Mouse (Mus musculus) layer of hippocampus, adult 2 months (tissue): ENCODE data around the gene Kcnh1. TPM values are rescaled to one million over a fixed set of nuclear protein-coding genes. Genes with fewer than 3 reads are reported as not detected.
A peak's percentile ranks its signal among the peaks of the same experiment; 100 is the strongest.

ENCODE experiments used
- DNase-seq, 2 experiments: peaks; one replicate each; pipeline ENCODE4 v3.0.0; 2022; ENCODE audit warnings: low spot score in 2 of 2
- H3K27ac ChIP-seq: fragments of 200-600 bp; 2 replicates; pipeline ENCODE4 v1.8.1; 2022
- H3K4me3 ChIP-seq: fragments of 200-600 bp; 2 replicates; pipeline ENCODE4 v1.8.1; 2022; ENCODE audit warnings: mild to moderate bottlenecking
- CTCF ChIP-seq: fragments of 200-600 bp; conservative IDR thresholded peaks from 2 replicates; pipeline ENCODE4 v1.8.1; 2022; ENCODE audit warnings: antibody characterized with exemption, mild to moderate bottlenecking, moderate library complexity
- total RNA-seq, 2 experiments: library from RNA; stranded (reverse); gene quantifications; 2 replicates each; pipeline ENCODE4 v1.2.3; 2021

The Kcnh1 gene
- total RNA-seq, 2 experiments from 2014 or later: 36.8 to 37.2 TPM

- no peak for DNase-seq
- TF ChIP-seq CTCF: no peak
- H3K27ac ChIP-seq: no peak overlapping the region
- no peak overlapping the region for H3K4me3 ChIP-seq
Observed at GRCm38 (mm10) chr1:192522376-192523178, 332.0 kb downstream of the Kcnh1 start.

DNA sequence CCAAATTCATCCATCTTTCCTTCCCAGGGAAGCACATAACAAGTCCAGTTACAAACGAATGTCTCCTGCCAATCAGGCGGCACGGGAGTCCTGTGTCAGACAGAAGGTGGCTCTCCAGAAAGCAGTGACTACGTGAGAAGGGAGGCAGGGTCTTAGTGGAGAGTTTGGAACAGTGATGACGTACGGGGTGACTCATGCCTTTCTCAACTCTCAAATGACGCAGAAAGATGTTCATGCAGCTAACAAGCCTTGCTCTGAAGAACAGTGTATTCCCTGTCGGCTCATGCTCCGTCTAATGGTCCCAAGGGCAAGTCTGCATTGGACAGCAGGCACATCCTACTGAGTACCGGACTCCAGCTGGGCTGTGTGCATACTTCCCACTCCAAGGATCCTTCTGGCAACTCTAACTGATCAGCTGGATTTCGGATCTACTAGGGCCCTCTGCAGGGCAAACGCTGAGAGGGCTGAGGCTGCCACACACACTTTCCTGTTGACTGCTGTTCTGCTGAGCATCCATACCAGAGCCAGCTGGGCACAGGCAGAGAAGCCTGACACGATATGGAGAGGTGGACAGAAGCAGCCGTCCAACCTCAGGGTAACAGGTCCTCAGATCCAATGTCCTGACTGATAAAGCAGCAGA lies 335.3 kb downstream of the Kcnh1 start:
- peak; percentile 8 to 14 for DNase-seq
- TF ChIP-seq CTCF: peak; percentile 59
- H3K4me3 ChIP-seq: no peak overlapping the region

DNA sequence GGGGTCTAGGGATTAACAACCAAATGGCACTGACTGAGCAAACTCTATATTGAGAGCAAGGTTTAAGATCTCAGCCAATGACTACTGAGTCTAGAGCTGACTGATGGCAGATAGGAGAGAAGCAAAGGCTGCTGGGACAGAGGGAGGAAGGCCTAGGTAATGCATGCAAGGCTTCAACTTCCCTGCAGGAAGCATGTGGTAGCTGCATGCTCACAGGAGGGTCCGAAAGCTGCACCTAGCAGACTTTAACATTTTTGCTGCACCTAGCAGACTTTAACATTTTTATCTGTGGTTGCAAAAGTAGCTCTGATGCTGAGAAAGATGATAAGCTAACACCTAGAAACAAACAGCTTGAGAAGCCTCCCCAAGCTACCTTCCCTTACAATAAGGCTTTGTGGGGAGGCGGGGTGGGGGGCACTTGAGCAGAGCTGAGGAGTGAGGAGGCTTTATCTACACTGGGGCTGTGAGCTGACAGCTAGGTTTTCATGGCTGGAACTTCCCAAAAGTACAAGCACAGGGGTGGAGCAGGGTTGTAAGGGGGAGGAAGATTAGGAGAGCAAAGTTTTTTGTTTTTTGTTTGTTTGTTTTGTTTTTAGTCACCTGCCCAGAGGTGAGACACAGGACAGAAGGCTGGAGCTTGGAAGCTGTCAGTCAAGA lies 341.0 kb downstream of the Kcnh1 start:
- no peak overlapping the region for H3K4me3 ChIP-seq
- DNase-seq: no peak

More for the DNA sequence above, 335.3 kb downstream of the Kcnh1 start:
- H3K27ac ChIP-seq: no peak overlapping the region

GRCm38 (mm10) chr1:192532212-192532611 lies 341.6 kb downstream of the Kcnh1 start:
- no peak overlapping the region for H3K4me3 ChIP-seq
- TF ChIP-seq CTCF: no peak
- no peak for DNase-seq
- H3K27ac ChIP-seq: no peak overlapping the region

More for the DNA sequence above, 341.0 kb downstream of the Kcnh1 start:
- no peak overlapping the region for H3K27ac ChIP-seq
- no peak for TF ChIP-seq CTCF

- no peak for TF ChIP-seq CTCF
Observed at GRCm38 (mm10) chr1:192533016-192533415, 342.4 kb downstream of the Kcnh1 start.

DNA sequence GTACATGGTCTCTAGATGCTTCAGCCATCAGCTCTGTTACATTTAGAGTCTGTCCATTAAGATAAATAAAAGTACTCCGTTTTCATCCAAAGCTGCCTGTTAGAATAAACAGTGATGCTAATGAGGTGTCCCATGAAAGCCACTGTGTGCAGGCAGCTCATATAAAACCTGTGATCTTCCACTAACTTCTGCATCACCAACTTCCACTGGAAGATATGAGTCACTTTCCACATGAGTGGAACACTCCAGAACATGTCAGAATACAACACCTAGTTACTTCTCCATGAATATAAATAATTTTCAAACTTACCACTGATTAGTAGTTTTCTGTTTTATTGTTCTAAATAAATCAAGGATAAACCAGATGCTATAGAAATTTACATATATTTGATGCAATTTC lies 345.9 kb downstream of the Kcnh1 start:
- DNase-seq: no peak
- no peak for TF ChIP-seq CTCF

More at GRCm38 (mm10) chr1:192533016-192533415, 342.4 kb downstream of the Kcnh1 start:
- H3K27ac ChIP-seq: no peak overlapping the region
- DNase-seq: no peak
- H3K4me3 ChIP-seq: no peak overlapping the region

GRCm38 (mm10) chr1:192537169-192537568 lies 346.6 kb downstream of the Kcnh1 start:
- Histone ChIP-seq H3K27ac (no peak overlapping the region), H3K4me3 (no peak overlapping the region)
- TF ChIP-seq CTCF: no peak

More for the DNA sequence above, 345.9 kb downstream of the Kcnh1 start:
- Histone ChIP-seq H3K4me3 (no peak overlapping the region), H3K27ac (no peak overlapping the region)

GRCm38 (mm10) chr1:192542093-192542492 lies 351.5 kb downstream of the Kcnh1 start:
- H3K27ac ChIP-seq: no peak overlapping the region

More at GRCm38 (mm10) chr1:192537169-192537568, 346.6 kb downstream of the Kcnh1 start:
- DNase-seq: no peak

DNA sequence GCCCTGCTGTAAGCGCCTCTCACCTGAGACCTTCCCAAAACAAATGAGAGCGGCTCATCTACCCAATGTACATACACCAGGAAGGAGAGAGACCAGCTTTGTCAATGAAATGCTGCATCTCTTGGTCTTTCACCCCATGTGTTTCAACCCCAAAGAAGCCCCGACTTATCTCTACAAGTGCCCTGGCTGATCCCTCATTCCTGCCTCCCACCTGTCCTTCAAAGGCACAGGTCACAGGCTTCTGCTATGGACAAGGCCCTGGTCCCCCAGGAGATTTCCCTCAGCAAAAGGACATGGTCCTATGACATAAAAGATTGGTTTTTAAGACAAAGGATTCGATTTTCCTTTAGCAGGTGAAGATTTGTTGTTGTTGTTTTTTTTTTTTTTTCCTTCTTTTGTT lies 353.1 kb downstream of the Kcnh1 start:
- DNase-seq: no peak
- H3K4me3 ChIP-seq: no peak overlapping the region
- TF ChIP-seq CTCF: no peak
- H3K27ac ChIP-seq: no peak overlapping the region

More at GRCm38 (mm10) chr1:192542093-192542492, 351.5 kb downstream of the Kcnh1 start:
- no peak for DNase-seq
- TF ChIP-seq CTCF: no peak
- H3K4me3 ChIP-seq: no peak overlapping the region

GRCm38 (mm10) chr1:192544091-192544490 lies 353.5 kb downstream of the Kcnh1 start:
- no peak overlapping the region for H3K27ac ChIP-seq
- no peak for DNase-seq
- no peak for TF ChIP-seq CTCF
- no peak overlapping the region for H3K4me3 ChIP-seq

DNA sequence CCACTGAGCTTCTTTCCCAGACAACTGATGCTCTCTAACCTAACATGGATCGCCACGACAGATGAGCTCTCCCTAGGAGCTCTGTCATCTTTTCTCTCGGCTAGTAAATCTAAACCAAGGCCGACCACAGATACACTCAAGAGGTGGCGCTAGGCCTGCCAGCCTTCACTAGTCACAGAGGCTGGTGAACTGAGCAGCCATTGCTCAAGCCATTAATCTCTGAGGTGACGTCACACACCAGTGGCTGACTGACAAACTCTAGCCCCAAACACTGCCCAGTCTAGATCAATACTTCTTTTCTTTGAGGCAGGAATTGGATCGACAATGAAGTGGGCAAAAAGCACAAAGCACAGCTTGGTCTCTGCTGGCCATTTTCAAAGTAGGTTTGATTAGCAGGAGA lies 354.3 kb downstream of the Kcnh1 start:
- Histone ChIP-seq H3K4me3 (no peak overlapping the region), H3K27ac (no peak overlapping the region)
- no peak for DNase-seq
- no peak for TF ChIP-seq CTCF

DNA sequence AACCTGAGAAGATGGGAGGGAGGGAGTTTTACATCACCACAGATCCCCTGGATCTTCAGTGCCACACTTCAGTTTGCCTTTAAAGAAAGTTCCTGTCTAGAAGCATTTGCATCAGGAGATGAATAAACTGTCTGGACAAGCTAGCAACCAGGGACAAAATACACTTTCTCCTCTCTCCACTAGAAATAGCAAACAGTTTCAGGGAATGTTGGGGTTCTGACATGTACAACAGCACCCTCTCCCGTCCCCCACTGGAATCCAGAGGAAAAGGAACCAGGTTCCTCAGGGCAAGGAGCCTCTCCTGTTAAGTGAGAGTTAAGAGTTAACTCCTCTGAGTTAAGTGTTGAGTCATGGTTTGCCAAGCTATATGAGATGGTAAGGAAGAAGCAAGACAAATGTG lies 356.3 kb downstream of the Kcnh1 start:
- TF ChIP-seq CTCF: peak; percentile 67
- Histone ChIP-seq H3K27ac (no peak overlapping the region), H3K4me3 (no peak overlapping the region)
- DNase-seq: peak; percentile 9 to 29

DNA sequence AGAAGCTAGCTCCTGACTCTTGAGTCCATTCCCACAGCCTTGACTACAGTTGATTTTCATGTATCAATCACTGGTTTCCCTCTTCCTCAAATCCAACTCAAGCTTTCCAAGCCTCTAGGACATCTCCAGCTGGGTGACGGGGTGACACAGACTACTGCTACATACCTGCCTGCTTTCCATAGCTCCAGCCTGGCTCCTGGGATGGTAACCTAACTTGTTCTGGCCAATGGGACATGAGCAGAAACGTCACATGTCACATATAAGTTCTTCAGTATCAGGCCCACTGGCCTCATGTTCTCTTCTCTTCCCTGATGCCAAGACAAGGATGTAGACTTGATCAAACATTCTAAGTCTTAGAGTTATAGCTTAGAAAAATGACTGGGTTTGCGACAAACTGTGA lies 360.0 kb downstream of the Kcnh1 start:
- no peak for TF ChIP-seq CTCF
- H3K27ac ChIP-seq: no peak overlapping the region
- no peak for DNase-seq
- H3K4me3 ChIP-seq: no peak overlapping the region
